Mouse (Mus musculus): ENCODE measurements around the gene Diaph2.

DNA sequence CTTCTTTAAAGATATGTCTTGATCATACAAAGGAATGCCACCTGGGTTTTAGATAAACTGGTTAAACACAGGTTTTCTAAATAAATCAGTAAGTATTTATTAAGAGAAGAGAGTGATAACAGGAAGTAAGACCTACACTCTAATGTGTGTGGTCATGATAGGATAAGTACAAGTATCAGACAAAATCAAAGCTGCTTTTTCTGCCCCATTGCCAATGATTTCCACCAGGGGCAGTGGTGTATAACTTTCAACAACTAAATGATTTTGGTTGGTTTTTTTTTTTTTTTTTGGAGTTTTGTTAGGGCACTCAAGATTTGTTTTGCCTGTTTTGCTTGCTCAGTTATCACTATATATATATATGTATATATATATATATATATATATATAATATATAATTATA, 399.7 kb downstream of the Diaph2 start:
- TF ChIP-seq CTCF (IDR thresholded peaks at IDR 0.05; ENCODE audit: low read depth) (peak; percentile 20; the same call in 1 of the 2 replicates), EP300 (IDR thresholded peaks at IDR 0.05; ENCODE audit: low read depth) (no peak)

Data from heart, postnatal 0 days (tissue).